Mouse (Mus musculus): ENCODE results near the gene Btd.

Btd gene

DNA sequence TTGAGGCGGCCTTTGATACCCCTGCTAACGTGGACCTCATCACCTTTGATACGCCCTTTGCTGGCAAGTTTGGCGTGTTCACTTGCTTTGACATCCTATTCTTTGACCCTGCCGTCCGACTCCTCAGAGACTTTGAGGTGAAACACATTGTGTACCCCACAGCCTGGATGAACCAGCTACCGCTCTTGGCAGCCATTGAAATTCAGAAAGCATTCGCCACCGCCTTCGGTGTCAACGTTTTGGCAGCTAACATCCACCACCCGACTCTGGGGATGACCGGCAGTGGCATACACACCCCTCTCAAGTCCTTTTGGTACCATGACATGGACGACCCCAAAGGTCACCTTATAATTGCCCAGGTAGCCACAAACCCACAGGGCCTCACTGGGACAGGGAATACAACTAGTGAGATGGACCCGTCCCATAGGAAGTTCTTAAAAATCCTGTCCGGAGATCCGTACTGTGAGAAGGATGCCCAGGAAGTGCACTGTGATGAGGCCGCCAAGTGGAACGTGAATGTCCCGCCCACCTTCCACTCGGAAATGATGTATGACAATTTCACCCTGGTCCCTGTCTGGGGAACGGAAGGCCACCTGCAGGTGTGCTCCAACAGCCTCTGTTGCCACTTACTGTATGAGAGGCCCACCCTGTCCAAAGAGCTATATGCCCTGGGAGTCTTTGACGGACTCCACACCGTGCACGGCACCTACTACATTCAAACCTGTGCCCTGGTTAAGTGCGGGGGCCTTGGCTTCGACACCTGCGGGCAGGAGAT is 26.3 kb downstream of the Btd start:
- DNase-seq: no peak

DNA sequence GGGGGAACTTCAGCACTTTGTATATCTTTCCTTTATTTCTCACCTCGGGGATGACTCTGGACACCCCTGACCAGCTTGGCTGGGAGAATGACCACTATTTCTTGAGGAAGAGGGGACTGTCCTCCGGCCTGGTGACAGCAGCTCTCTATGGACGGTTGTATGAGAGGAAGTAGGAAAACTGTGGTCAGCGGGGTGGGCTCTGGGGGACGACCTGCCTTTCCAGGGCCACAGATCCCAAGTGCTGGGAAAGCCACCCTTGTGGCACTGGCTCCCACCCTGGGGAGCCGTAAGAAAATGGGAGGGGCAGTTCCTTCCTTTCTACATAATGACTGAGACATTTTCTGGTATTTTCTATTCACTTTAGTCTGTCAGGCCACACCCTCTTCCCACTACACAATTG is 26.9 kb downstream of the Btd start:
- DNase-seq: no peak

DNA sequence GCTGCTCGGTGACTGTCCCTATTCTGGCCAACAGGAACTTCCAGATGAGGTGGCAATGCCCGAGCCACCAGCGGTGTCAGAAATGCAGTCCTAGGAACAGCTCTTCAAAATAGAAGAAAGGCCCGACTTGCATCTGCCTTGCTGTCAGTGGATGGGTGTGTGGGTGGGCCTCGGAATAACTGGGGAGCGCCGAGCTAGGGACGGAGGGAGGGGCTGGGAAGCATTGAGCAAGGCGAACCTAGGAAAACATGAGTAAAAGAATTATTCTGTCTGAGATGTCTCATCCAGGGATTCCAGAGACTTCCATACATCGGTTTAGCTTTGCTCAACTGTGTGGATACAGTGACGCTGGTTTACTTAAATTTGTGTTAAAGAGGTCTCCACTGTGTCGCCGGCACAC is 27.5 kb downstream of the Btd start:
- DNase-seq: no peak

DNA sequence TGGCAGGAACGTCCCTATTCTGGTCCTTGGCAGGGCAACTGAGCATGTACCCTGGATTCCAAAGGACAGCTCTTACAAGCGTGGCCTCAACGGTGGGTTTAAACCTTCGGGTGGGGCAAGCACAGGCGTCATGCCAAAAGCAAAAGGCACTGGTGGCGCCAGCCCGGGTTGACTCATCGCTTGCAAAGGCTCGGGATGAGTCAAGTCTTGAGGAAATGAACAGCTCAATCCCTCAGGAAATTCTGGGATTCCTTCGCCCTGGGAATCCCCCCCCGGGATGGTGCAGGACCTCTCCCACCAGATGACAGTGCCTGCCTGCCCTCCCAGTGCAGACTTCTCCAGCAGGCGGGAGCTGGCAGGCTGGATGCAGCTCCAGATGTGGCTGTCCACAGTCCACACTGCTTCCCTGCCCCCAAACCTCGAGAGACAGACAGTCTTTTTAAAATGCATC is 28.4 kb downstream of the Btd start:
- no peak for DNase-seq

DNA sequence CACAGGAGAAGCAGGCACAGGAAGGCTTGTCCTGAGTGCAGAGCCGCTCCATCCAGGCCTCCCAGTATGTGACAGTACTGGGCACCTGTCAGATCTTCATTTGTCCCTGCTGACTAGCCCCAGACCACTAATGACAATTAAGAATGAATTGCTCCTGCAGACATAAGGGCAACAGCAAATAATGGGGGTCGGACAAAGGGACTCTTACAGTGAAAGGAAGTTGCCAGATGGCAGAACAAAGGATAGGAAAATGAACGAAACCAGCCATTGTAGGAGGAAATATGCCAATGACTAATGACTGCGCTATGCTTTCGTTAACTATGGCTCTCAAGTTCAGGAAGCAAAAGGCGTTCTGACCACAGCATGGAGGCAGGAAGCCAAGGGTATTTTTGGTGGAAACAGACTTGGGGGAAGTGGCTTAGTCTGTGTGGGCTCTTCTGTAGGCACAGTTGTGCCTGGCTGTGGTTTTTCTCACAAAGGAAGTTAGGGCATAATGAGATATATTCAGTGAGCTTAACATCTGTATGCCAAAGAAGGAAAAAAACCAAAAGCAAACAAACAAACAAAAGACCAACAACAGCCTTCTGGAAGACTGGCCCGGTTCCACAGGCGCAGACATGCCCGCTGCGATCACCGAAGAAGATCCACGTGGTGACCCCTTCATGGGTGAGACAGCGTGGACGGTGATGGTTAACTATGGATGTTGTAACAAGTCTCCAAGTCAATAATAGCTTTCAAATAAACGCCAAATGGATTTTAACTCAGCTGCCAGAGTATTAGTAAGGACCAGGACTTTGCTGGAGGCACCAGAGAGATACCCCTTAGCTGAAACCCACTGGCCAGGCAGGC is 29.0 kb downstream of the Btd start:
- peak; percentile 19 for DNase-seq

DNA sequence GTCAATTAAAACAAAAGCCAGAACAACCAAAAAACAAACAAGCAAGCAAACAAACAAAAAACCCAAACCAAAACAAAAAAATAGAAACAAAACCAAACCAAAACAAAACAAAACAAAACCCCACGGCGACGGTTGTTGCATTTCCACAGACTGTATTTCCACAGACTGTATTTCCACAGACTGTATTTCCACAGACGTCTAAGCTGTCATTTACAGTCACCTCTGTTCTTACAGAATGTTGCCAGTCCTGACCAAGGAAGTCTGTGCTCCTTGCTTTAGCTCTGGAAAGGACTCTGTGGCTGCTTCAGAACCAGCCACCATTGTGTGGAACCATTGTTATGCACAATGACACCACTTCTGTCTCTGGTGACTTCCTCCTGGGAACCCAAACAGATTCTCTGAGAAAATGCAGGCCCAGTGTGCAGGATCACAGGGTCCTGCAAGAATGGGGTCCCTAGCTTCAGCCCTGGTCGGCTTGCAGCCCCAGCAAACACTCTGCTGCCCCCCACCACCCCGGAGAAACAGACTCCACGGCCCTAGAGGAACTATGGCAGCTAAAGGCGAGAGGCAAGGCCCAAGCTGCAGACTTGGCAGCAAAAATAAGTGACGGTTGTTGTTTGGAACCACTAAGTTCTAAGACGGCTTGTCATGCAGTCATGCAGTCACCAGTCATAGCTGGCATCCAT is 30.9 kb downstream of the Btd start:
- DNase-seq: peak; percentile 1

DNA sequence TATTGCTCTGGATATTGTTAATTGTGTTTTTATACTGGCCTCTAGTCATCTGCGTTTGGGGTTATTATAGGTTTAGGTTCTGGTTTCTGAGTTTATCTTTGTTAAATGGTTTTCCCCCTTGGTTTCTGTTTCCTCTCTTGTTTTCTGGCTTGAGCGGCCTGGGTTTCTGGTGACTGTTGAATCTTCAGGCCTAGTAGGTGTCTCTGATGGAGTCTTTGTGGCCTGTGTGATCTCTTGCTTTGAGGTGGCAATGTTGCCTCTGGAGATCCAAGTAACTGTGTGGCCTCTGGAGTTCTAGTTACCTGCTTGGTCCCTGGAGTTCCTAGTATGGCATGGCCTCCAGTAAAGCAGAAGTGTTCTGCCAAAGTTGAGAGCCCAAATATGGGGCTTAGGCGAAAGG is 39.8 kb downstream of the Btd start:
- no peak for DNase-seq

DNA sequence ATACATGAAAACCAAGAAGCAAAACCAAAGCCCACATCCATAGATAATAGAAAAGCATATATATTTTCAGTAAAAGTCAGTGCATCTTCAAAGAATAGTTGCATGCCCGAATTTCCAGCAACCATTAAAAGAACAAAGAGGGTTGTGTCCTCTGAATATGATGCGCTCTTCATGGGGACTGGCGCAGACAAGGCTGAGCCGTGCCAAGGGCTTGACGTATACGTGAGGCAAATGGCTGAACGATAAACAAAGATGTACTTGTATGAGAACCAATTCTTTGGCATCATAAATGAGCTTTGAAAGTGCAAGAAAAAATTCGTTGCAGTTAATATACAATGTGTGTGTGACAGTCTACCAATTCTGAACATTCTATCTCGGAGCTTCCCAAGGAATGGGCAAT is 40.5 kb downstream of the Btd start:
- no peak for DNase-seq

DNA sequence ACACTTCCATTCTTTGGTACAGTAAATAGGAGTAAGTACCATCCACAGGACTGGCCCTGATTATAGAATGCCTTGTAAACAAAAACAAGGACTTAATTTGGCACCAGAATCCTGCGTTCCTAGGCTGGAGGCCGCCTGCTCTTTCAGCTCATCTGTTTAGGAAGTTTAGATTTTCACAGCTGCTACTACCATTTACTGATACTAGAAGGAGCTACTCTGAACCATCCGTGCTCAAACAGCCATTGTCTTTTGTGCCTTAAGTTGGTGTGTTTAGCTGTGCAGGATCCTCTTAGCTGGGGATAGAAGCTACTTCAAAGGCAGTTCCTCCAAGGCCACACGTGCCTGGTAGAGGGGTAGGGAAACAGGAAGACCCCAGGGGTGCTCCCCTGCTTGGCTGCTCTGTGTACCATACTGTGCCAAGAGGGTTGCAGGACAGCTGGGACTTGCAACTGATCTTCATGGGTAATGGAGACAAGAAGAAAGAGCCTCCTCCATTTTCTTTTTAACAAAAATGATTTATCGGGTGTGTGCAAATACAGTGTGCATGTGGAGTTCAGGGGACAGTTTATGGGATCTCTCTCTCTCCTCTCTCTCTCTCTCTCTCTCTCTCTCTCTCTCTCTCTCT is 41.2 kb downstream of the Btd start:
- DNase-seq: no peak

DNA sequence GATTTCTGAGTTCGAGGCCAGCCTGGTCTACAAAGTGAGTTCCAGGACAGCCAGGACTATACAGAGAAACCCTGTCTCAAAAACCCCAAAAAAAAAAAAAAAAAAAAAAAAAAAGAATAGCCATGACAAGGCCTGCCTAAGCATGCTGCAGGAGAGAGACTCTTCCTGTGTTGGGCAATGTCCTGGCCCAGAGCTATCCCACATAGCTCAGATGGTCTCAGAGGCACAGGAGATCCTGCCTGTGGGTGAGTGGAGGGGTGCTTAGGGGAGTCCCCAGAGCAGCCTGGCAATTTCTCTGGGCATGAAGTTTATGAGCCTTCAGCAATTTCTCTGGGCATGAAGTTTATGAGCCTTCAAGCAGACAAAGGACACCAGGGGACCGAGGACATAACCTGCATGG is 42.8 kb downstream of the Btd start:
- DNase-seq: no peak

DNA sequence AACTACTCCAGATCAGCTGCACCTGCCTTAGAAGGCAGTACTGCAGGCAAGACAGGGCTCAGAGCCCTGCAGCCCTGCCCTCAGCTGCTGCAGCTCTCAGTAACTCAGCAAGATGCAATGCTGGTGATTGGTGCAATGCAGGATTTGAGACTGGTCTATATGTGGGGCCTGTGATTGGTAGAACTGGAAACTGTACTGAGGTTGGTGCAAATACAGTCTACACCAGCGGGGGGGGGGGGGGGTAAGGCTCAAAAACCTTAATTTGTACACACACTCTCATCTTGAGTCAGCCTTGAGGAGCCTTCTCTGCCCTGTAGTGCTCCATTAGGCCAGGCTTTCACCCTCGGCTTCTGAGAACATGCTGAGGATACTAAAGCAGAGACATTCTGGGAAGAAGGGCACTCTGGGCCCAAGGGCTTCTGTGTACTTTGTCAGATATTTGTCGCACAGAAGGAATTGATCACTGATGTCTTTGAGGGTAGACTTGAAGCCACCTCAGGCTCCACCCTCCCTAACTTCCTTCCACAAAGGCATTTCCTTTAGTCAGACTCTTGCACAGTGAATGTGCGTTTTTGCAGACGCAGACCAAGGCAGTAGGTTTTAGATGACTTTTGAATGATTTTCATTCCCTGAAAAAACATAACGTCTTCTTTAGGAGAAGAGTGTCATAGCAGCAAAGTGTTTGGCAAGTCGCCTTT is 43.7 kb downstream of the Btd start:
- no peak for DNase-seq

DNA sequence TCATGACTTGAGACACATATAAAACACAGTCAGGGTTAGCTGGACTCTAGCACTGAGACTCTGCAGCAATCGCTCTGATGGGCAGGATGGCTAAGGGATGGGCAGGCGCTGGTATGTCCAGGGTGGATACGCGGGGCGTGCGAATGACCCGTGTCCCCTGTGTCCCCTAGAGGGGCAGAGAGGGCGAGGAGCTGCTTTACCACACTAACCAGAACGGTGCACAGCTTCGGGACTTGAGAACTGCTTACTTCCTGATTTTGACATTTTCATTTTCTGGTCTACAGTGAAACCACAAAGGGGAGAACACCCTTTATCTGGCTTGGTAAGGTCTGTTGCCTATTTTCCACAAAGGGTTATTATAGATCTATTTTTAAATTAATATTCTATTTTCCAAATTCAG is 44.9 kb downstream of the Btd start:
- no peak for DNase-seq

DNA sequence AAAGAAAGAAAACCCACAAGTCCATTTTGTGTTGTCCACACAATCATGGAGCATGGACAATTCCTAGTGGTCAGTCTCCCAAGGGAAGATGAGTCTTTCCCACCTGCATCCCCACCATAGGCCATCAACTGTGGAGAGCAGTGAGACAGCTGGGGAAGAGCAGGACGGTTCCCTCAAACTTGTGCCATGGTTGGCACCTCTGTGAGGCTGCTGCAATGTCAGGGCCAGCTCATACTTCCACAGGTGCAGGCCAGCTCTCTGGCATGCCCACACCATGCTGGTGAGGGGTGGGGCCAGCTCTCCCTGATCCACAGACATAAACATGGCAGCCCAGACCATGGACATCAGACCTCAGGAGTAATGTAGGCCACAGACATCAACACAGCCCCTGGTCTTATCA is 45.4 kb downstream of the Btd start:
- no peak for DNase-seq

DNA sequence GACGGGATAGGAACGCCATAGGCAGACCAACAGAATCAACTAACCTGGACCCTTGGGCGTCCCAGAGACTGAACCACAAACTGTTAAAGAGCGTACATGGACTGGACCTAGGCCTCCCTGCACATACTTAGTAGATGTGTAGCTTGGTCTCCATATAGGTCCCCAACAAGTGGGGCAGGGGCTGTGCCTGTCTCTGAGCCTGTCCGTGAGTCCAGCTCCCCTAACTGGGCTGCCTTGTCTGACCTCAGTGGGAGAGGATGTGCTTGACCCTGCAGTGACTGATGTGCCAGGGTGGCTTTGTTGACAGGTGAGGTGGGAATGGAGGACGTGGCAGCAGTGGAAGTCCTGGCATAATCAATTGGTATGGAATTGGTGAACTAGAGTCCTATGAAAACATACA is 51.7 kb downstream of the Btd start:
- no peak for DNase-seq

DNA sequence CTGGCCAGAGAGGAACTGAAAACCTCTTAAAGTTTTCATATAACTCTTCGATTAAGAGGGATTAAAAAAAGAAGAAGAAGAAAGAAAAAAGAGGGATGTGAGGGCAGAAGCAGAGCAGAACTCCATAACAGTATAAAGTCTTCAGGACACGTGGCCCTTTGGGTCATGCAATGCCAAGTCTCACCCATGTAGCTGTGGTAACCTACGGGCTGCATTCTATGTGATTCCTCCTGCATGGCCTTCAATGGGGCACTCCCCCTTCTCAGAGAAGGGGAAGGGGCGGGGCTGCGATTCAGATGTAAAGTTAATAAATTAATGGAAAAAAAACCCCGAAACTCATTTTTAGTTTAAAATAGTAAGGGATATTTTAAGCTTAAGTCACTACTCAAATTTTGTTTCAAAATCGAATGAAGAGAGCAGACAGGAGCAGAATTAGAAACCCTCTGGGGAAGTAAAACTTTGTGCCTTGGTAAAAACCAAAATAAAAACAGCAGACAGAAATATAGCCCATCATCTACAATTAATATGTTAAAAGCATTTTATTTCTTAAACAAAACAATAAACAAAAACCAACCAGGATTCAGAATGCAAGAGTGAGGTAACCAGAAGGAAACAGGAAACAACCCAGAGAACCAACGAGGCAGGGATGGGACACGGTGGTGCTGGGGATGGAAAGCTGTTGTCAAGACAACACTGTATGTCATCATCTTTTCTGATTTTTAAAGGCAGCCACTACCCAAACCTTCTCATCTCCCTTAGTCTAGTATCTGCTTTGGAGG is 55.6 kb downstream of the Btd start:
- no peak for DNase-seq

DNA sequence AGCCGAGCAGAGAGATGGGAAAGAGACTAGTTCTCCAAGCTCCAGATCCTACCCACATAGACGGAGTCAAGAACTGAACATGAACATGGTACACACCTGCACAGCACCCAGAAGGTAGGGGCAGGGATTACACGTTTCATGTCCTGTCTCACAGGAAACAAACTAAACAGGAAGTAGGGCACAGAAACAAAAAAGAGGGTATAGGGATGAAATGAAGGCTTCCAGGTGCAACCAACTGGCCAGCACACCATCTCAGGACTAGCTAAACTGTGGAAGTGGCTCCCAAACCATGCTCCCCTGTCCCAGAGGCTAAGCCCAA is 56.1 kb downstream of the Btd start:
- no peak for DNase-seq

DNA sequence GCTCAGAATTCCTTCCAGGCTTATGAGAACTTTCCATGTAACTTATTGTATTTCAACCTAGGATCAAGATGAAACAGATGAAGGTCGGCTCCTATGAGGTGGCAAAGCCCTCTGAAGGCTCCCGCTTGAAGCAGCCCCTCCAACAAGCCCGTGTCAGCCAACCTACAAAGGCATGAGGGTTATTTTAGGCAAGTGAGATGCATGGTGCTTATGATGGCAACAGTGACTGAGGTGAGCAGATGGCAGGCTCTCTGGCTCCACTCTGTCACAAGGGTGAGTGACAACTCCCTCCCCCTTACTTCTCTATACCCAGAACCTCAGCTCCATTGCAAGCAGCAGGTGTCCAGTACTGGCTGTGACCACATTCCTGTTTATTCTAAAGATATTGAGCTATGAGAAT is 56.5 kb downstream of the Btd start:
- DNase-seq: no peak

DNA sequence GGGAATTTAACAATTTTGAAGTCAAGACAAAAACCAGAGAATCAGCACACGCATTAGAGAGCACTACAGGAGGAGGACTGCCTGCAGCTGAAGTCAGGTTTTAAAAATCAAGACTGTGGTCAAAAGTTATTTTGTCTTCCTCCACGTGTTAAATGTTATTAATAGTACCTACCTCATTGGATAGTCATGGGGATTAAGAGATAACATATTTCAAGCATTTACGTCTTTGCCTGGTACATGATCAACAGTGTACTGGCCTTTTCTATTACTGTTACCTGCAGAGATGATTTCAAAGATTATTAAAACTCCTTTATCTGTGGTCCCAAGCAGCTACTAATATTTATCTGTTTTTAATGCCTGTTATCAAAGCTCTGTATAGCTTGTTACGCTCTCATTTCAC is 56.9 kb downstream of the Btd start:
- DNase-seq: no peak

DNA sequence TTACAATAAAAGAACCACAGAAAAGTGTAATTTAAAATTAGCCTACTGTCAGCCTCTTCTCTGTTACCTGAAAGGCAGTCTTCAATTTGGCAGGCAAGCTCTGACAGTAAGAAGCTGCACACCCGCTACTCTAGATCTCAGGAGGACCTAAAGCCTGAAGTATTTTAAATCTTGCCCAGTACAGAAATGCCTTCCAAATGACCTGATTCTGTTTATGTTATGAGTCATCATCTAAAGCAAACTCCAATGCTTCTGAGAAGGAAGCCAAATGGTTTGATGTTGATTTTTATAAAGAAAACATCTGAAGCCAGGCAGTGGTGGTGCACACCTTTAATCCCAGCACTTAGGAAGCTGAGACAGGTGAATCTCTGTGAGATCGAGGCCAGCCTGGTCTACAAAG is 59.5 kb downstream of the Btd start:
- no peak for DNase-seq

DNA sequence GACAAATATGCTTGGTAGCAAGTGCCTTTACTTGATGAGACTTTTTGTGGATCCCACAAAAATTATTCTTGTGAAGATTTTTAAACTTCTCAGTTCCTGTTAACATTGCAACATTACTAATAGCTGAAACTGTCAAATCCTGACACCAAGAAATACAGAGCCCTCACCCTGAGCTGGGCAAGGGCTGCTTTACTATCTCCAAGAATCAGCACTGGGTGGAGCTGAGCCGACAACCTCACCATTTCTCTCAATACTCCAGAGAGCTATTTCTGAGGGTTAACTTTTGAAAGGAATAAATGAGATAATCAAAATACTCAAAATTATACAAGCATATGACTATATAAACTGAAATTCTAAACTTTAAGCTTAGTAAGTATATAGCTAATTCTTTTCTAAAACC is 68.5 kb downstream of the Btd start:
- DNase-seq: peak; percentile 47

DNA sequence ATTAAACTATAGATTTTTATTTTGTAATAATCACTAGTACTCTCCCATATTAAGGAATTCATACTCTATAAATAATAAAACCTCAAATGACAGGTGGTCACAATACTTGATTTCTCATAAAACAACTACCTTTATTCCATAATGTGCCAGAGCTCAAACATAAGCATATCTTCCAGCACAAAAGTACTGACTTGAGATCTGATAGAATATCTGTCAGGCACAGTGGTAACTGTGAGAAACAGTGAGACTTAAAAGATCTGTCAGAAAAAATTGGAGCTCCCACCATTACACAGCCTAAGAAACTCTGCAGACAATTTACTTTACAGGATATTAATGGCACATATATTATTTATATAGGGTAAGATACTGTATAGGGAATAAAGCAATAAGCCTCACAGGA is 74.8 kb downstream of the Btd start:
- no peak for DNase-seq

DNA sequence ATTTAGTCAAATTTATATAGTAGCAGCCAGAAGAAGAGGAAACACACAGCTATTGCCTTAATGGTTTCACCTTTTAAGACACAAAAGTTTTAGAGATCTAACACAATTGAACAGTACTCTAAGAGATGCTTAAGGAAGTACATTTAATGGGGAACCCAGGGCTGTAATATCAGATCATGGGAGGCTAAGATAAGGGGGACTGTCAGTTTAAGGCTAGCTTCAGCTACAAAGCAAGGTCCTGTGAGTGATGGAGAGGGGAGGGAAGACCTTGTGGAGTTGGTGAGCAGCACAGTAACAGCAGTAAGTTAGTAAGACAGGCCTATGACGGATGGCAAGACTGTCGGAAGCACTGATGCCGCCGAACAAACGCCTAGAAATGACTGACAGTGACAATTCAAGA is 76.5 kb downstream of the Btd start:
- no peak for DNase-seq

Data from liver (tissue).